Mouse (Mus musculus): ENCODE measurements around the gene Tceal7.

DNA sequence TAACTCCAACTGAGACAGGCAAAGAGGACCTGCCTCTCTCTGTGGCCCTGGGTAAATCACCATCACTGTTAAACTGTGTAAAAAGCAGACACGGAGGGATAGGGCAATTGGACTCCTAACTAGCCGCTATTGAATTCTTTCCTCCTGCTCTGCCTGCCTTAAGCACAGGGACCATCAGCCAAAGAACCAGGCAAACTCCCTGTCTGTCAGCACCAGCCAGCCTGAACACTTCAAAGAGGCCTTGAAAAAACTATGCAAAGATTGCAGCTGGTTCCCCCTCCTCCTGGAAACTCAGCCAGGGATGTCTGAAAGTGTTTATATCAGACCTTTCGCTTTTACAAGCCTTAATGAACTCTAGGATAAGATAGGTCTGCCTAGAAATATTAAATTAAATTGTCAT is 60.0 kb downstream of the Tceal7 start:
- TF ChIP-seq CTCF (IDR thresholded peaks at IDR 0.05; ENCODE audit: borderline replicate concordance, control insufficient read depth, extremely low read depth, insufficient read depth, low read length, poor library complexity) (no peak), POLR2A (IDR thresholded peaks at IDR 0.05; ENCODE audit: control insufficient read depth, extremely low read depth, insufficient read depth, low read length, poor library complexity) (no peak)

Measured in thymus, adult 2 months (tissue).